Mouse (Mus musculus): Measurements from ENCODE around the gene Gm17304.

DNA sequence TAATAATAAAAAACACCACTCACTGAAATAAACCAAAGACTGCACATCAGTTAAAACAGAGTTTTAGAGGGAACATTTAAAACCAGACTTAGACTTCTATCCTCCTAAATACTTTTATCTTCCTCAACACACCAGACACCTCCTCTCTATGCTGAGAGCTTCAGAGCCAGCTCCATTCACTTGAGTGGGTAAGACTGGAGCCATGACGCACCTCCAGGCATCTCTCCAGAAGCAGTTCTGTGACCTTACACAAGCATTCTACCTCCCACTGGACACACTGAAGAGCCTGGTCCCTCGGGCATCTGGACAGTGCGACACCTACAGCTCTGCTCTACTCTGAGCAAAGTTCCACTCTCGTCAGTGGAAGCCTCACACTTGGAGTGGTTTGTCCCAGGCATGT, 14.4 kb downstream of the Gm17304 start:
- TF ChIP-seq CTCF (IDR thresholded peaks at IDR 0.05; ENCODE audit: extremely low read depth, insufficient read depth, low read length): no peak
- TF ChIP-seq POLR2A (IDR thresholded peaks at IDR 0.05; ENCODE audit: extremely low read depth, insufficient read depth, low read length): no peak
